ENCODE assay signal across 9 mouse cellular contexts in genomic region chr8:94396964-94397657, GRCm38 (mm10). TPM values are rescaled to one million over a fixed set of nuclear protein-coding genes. Genes with fewer than 3 reads are reported as not detected.
DNase-seq lines count a peak whose midpoint lies in the region; ATAC-seq and TF ChIP-seq lines count a peak whose summit lies in the region.
"Had no signal": no experiment of that assay in that cellular context is flagged by ENCODE, and none has a peak within 500 bp of the region (broad histone marks: within the 10 kb centered on the region; RNA-seq: fewer than 3 reads in every experiment).

No protein-coding gene starts in this region.

- peak; percentile 43; the same call in 1 of the 2 replicates for ATAC-seq in hindbrain, embryonic 13.5 days (ENCODE audit: low FRiP score)
- ATAC-seq in stomach, postnatal 0 days (ENCODE audit: low FRiP score, low TSS enrichment), result peak; percentile 76

- no peak overlapping the region for H3K9ac ChIP-seq in hindbrain, embryonic 13.5 days
- H3K9ac ChIP-seq in stomach, postnatal 0 days (ENCODE audit: low read length), result no peak overlapping the region
- H3K9ac ChIP-seq: limb, embryonic 15.5 days had no signal

- H3K27ac ChIP-seq in embryonic facial prominence, embryonic 10.5 days (replicated peaks), result no peak overlapping the region
- H3K27ac ChIP-seq in hindbrain, embryonic 13.5 days, result no peak overlapping the region
- no peak overlapping the region for H3K27ac ChIP-seq in stomach, postnatal 0 days (replicated peaks)
- H3K27ac ChIP-seq: limb, embryonic 15.5 days had no signal

- 70% methylated on average over 11 of the region's 11 CpGs for WGBS in embryonic facial prominence, embryonic 10.5 days
- WGBS in hindbrain, embryonic 13.5 days, result 69% methylated on average over 11 of the region's 11 CpGs
- 47% methylated on average over 11 of the region's 11 CpGs for WGBS in stomach, postnatal 0 days

- H3K9me3 ChIP-seq in embryonic facial prominence, embryonic 10.5 days, result no peaks in the 10 kb centered on the region
- H3K9me3 ChIP-seq in hindbrain, embryonic 13.5 days, result no peaks in the 10 kb centered on the region
- no peaks in the 10 kb centered on the region for H3K9me3 ChIP-seq in stomach, postnatal 0 days (ENCODE audit: control insufficient read depth, low read length)
- H3K9me3 ChIP-seq: limb, embryonic 15.5 days had no signal

- TF ChIP-seq EP300 in stomach, postnatal 0 days (optimal IDR thresholded peaks at IDR 0.05), result no peak

- H3K4me1 ChIP-seq in embryonic facial prominence, embryonic 10.5 days, result no peaks in the 10 kb centered on the region
- H3K4me1 ChIP-seq in hindbrain, embryonic 13.5 days (replicated peaks), result no peaks in the 10 kb centered on the region
- no peaks in the 10 kb centered on the region for H3K4me1 ChIP-seq in stomach, postnatal 0 days (replicated peaks; ENCODE audit: control insufficient read depth, insufficient read depth)
- H3K4me1 ChIP-seq: limb, embryonic 15.5 days had no signal

- no peak overlapping the region for H3K4me2 ChIP-seq in hindbrain, embryonic 13.5 days
- no peak overlapping the region for H3K4me2 ChIP-seq in stomach, postnatal 0 days (replicated peaks; ENCODE audit: low read depth)
- H3K4me2 ChIP-seq: limb, embryonic 15.5 days had no signal

- H3K27me3 ChIP-seq in embryonic facial prominence, embryonic 10.5 days (replicated peaks; ENCODE audit: low read depth, poor library complexity, severe bottlenecking), result no peaks in the 10 kb centered on the region
- no peaks in the 10 kb centered on the region for H3K27me3 ChIP-seq in hindbrain, embryonic 13.5 days
- H3K27me3 ChIP-seq in stomach, postnatal 0 days (ENCODE audit: control insufficient read depth, insufficient read depth, low read length), result no peaks in the 10 kb centered on the region
- H3K27me3 ChIP-seq: limb, embryonic 15.5 days had no signal

- DNase-seq in ovary, postnatal 10 days (ENCODE audit: low spot score), result peak; percentile 15
- no peak for DNase-seq in ovary, adult 18-20 months (ENCODE audit: low spot score)
- peak; percentile 36 for DNase-seq in adrenal gland, adult 8-10 months
- DNase-seq in embryonic facial prominence, embryonic 10.5 days (ENCODE audit: low spot score), result peak; percentile 43
- peak; percentile 46 to 50 for DNase-seq in left cerebral cortex, adult 18-20 months (ENCODE audit: low spot score in 2 of 2)
- peak; percentile 65 to 76 for DNase-seq in lung, postnatal 4 days
- DNase-seq in stomach, postnatal 0 days (ENCODE audit: low spot score), result peak; percentile 84

- no peak overlapping the region for H3K4me3 ChIP-seq in embryonic facial prominence, embryonic 10.5 days
- no peak overlapping the region for H3K4me3 ChIP-seq in hindbrain, embryonic 13.5 days
- no peak overlapping the region for H3K4me3 ChIP-seq in stomach, postnatal 0 days (ENCODE audit: low read depth, low read length)
- H3K4me3 ChIP-seq: limb, embryonic 15.5 days had no signal

- TF ChIP-seq CTCF in stomach, postnatal 0 days (IDR thresholded peaks at IDR 0.05; ENCODE audit: low read depth), result peak; percentile 91

- peaks cover 58% of the 10 kb centered on the region for H3K36me3 ChIP-seq in embryonic facial prominence, embryonic 10.5 days (replicated peaks)
- peaks cover 64% of the 10 kb centered on the region for H3K36me3 ChIP-seq in hindbrain, embryonic 13.5 days
- H3K36me3 ChIP-seq in stomach, postnatal 0 days (ENCODE audit: control insufficient read depth, insufficient read depth, low read length), result peaks cover 30% of the 10 kb centered on the region

RNA-seq across cellular contexts. Expression of gene Herpud1, which starts 10.9 kb away (rescaled TPM):
- total RNA-seq in adrenal gland, adult 8-10 months (2022), result 100 to 1,000 TPM; 112 to 129 (median 123) TPM
- polyA plus RNA-seq in embryonic facial prominence, embryonic 10.5 days (2016; fragmentation: Nextera tagmentation; extraction: Ambion mirVana), result 53.2 and 58.8 TPM in 2 replicates
- 55.8 and 59.3 TPM in 2 replicates for polyA plus RNA-seq in hindbrain, embryonic 13.5 days (2015; fragmentation: Nextera tagmentation; extraction: Ambion mirVana)
- 10 to 100 TPM; 72.2 to 82.2 TPM for total RNA-seq in left cerebral cortex, adult 18-20 months (2021)
- polyA plus RNA-seq in stomach, postnatal 0 days (2015; fragmentation: Nextera tagmentation; extraction: Ambion mirVana), result 224 and 255 TPM in 2 replicates

RNA-seq across cellular contexts. Expression of gene Nlrc5, which starts 37.0 kb away (rescaled TPM):
- total RNA-seq in adrenal gland, adult 8-10 months (2022), result 10 to 100 TPM in 2 of 4 experiments, 1 to 10 TPM in 2; 5.3 to 15.3 (median 9.0) TPM
- polyA plus RNA-seq in embryonic facial prominence, embryonic 10.5 days (2016; fragmentation: Nextera tagmentation; extraction: Ambion mirVana), result 0.06 TPM in 1 of 2 replicates, not detected in the other
- 0.13 and 0.29 TPM in 2 replicates for polyA plus RNA-seq in hindbrain, embryonic 13.5 days (2015; fragmentation: Nextera tagmentation; extraction: Ambion mirVana)
- 1 to 10 TPM; 1.4 to 1.5 TPM for total RNA-seq in left cerebral cortex, adult 18-20 months (2021)
- 0.44 and 0.62 TPM in 2 replicates for polyA plus RNA-seq in stomach, postnatal 0 days (2015; fragmentation: Nextera tagmentation; extraction: Ambion mirVana)
